Mouse (Mus musculus): ENCODE data around the gene Mcl1. TPM values are rescaled to one million over a fixed set of nuclear protein-coding genes. Genes with fewer than 3 reads are reported as not detected.
A peak's percentile ranks its signal among the peaks of the same experiment; 100 is the strongest.

Gene Mcl1
- polyA plus RNA-seq, 1 experiment from 2014 or later: 38.1 TPM

- WGBS: 91% methylated on average over 8 of the region's 8 CpGs
These were observed 21.0 kb downstream of the Mcl1 start for GRCm38 (mm10) chr3:95679551-95679950.

GRCm38 (mm10) chr3:95680673-95681072 is 22.1 kb downstream of the Mcl1 start:
- no peaks in the 10 kb centered on the region for H3K9me3 ChIP-seq (ENCODE audit: low read length)
- ATAC-seq (ENCODE audit: low FRiP score, low TSS enrichment): no peak
- 80% methylated on average over 6 of the region's 6 CpGs for WGBS
- H3K4me3 ChIP-seq (ENCODE audit: low read length): no peak overlapping the region
- no peaks in the 10 kb centered on the region for H3K27me3 ChIP-seq (ENCODE audit: insufficient read depth, low read length)
- peaks cover 32% of the 10 kb centered on the region for H3K4me1 ChIP-seq (ENCODE audit: insufficient read depth, low read length)
- H3K27ac ChIP-seq (ENCODE audit: low read length): no peak overlapping the region
- H3K9ac ChIP-seq (replicated peaks; ENCODE audit: low read length): no peak overlapping the region
- peaks cover 8% of the 10 kb centered on the region; the same call in 1 of the 2 replicates for H3K36me3 ChIP-seq (ENCODE audit: insufficient read depth, low read length)
- H3K4me2 ChIP-seq (replicated peaks; ENCODE audit: low read depth, low read length): no peak overlapping the region

More at GRCm38 (mm10) chr3:95679551-95679950, 21.0 kb downstream of the Mcl1 start:
- Histone ChIP-seq H3K27me3 (ENCODE audit: insufficient read depth, low read length) (no peaks in the 10 kb centered on the region), H3K4me1 (ENCODE audit: insufficient read depth, low read length) (peaks cover 39% of the 10 kb centered on the region), H3K9ac (replicated peaks; ENCODE audit: low read length) (no peak overlapping the region), H3K4me3 (ENCODE audit: low read length) (no peak overlapping the region), H3K36me3 (ENCODE audit: insufficient read depth, low read length) (peaks cover 8% of the 10 kb centered on the region; the same call in 1 of the 2 replicates), H3K27ac (ENCODE audit: low read length) (no peak overlapping the region), H3K4me2 (replicated peaks; ENCODE audit: low read depth, low read length) (no peak overlapping the region), H3K9me3 (ENCODE audit: low read length) (no peaks in the 10 kb centered on the region)
- no peak for ATAC-seq (ENCODE audit: low FRiP score, low TSS enrichment)

- H3K9me3 ChIP-seq (ENCODE audit: low read length): no peaks in the 10 kb centered on the region
- WGBS: 29% methylated on average over 11 of the region's 11 CpGs
- H3K27ac ChIP-seq (ENCODE audit: low read length): no peak overlapping the region
- peaks cover 8% of the 10 kb centered on the region; the same call in 1 of the 2 replicates for H3K36me3 ChIP-seq (ENCODE audit: insufficient read depth, low read length)
- no peak overlapping the region for H3K9ac ChIP-seq (replicated peaks; ENCODE audit: low read length)
- peaks cover 32% of the 10 kb centered on the region for H3K4me1 ChIP-seq (ENCODE audit: insufficient read depth, low read length)
- ATAC-seq (ENCODE audit: low FRiP score, low TSS enrichment): no peak
- no peak overlapping the region for H3K4me3 ChIP-seq (ENCODE audit: low read length)
- no peak overlapping the region for H3K4me2 ChIP-seq (replicated peaks; ENCODE audit: low read depth, low read length)
- no peaks in the 10 kb centered on the region for H3K27me3 ChIP-seq (ENCODE audit: insufficient read depth, low read length)
These were observed 22.8 kb downstream of the Mcl1 start for GRCm38 (mm10) chr3:95681365-95681764.

- no peak overlapping the region for H3K4me2 ChIP-seq (replicated peaks; ENCODE audit: low read depth, low read length)
- no peak overlapping the region for H3K4me3 ChIP-seq (ENCODE audit: low read length)
- peaks cover 41% of the 10 kb centered on the region for H3K4me1 ChIP-seq (ENCODE audit: insufficient read depth, low read length)
- H3K36me3 ChIP-seq (ENCODE audit: insufficient read depth, low read length): peaks cover 2% of the 10 kb centered on the region; the same call in 1 of the 2 replicates
- H3K9me3 ChIP-seq (ENCODE audit: low read length): no peaks in the 10 kb centered on the region
- no peaks in the 10 kb centered on the region for H3K27me3 ChIP-seq (ENCODE audit: insufficient read depth, low read length)
- ATAC-seq (ENCODE audit: low FRiP score, low TSS enrichment): no peak
- H3K9ac ChIP-seq (replicated peaks; ENCODE audit: low read length): no peak overlapping the region
- no peak overlapping the region for H3K27ac ChIP-seq (ENCODE audit: low read length)
- WGBS: 56% methylated on average over 5 of the region's 5 CpGs
These were observed 24.3 kb downstream of the Mcl1 start for GRCm38 (mm10) chr3:95682878-95683277.

GRCm38 (mm10) chr3:95684846-95685245 is 26.3 kb downstream of the Mcl1 start:
- H3K4me3 ChIP-seq (ENCODE audit: low read length): no peak overlapping the region
- peaks cover 61% of the 10 kb centered on the region for H3K4me1 ChIP-seq (ENCODE audit: insufficient read depth, low read length)
- 37% methylated on average over 5 of the region's 8 CpGs for WGBS
- H3K9me3 ChIP-seq (ENCODE audit: low read length): no peaks in the 10 kb centered on the region
- ATAC-seq (ENCODE audit: low FRiP score, low TSS enrichment): no peak
- H3K36me3 ChIP-seq (ENCODE audit: insufficient read depth, low read length): peaks cover 2% of the 10 kb centered on the region; the same call in 1 of the 2 replicates
- no peak overlapping the region for H3K4me2 ChIP-seq (replicated peaks; ENCODE audit: low read depth, low read length)
- no peak overlapping the region for H3K27ac ChIP-seq (ENCODE audit: low read length)
- H3K9ac ChIP-seq (replicated peaks; ENCODE audit: low read length): no peak overlapping the region
- H3K27me3 ChIP-seq (ENCODE audit: insufficient read depth, low read length): no peaks in the 10 kb centered on the region

- Histone ChIP-seq H3K9ac (replicated peaks; ENCODE audit: low read length) (no peak overlapping the region; the same call in 1 of the 2 replicates), H3K4me2 (replicated peaks; ENCODE audit: low read depth, low read length) (no peak overlapping the region), H3K9me3 (ENCODE audit: low read length) (no peaks in the 10 kb centered on the region), H3K4me3 (ENCODE audit: low read length) (no peak overlapping the region), H3K36me3 (ENCODE audit: insufficient read depth, low read length) (peaks cover 2% of the 10 kb centered on the region; the same call in 1 of the 2 replicates), H3K4me1 (ENCODE audit: insufficient read depth, low read length) (peaks cover 65% of the 10 kb centered on the region), H3K27ac (ENCODE audit: low read length) (no peak overlapping the region), H3K27me3 (ENCODE audit: insufficient read depth, low read length) (no peaks in the 10 kb centered on the region)
- 73% methylated on average over 4 of the region's 4 CpGs for WGBS
- no peak for ATAC-seq (ENCODE audit: low FRiP score, low TSS enrichment)
These were observed 26.7 kb downstream of the Mcl1 start for GRCm38 (mm10) chr3:95685301-95685700.

GRCm38 (mm10) chr3:95685701-95686100 is 27.1 kb downstream of the Mcl1 start:
- Histone ChIP-seq H3K4me3 (ENCODE audit: low read length) (no peak overlapping the region), H3K36me3 (ENCODE audit: insufficient read depth, low read length) (peaks cover 2% of the 10 kb centered on the region; the same call in 1 of the 2 replicates), H3K9ac (replicated peaks; ENCODE audit: low read length) (no peak overlapping the region), H3K4me2 (replicated peaks; ENCODE audit: low read depth, low read length) (no peak overlapping the region), H3K9me3 (ENCODE audit: low read length) (no peaks in the 10 kb centered on the region), H3K27ac (ENCODE audit: low read length) (no peak overlapping the region), H3K4me1 (ENCODE audit: insufficient read depth, low read length) (peaks cover 67% of the 10 kb centered on the region), H3K27me3 (ENCODE audit: insufficient read depth, low read length) (no peaks in the 10 kb centered on the region)
- no peak for ATAC-seq (ENCODE audit: low FRiP score, low TSS enrichment)
- 80% methylated on average over 2 of the region's 2 CpGs for WGBS

GRCm38 (mm10) chr3:95686492-95687167 is 28.0 kb downstream of the Mcl1 start:
- peak overlapping the region; percentile 53; the same call in 1 of the 2 replicates for H3K4me3 ChIP-seq (ENCODE audit: low read length)
- peak overlapping the region; percentile 71 for H3K9ac ChIP-seq (replicated peaks; ENCODE audit: low read length)
- H3K36me3 ChIP-seq (ENCODE audit: insufficient read depth, low read length): peaks cover 2% of the 10 kb centered on the region; the same call in 1 of the 2 replicates

GRCm38 (mm10) chr3:95687168-95687523 is 28.6 kb downstream of the Mcl1 start:
- Histone ChIP-seq H3K9ac (replicated peaks; ENCODE audit: low read length) (peak overlapping the region; percentile 71), H3K27me3 (ENCODE audit: insufficient read depth, low read length) (no peaks in the 10 kb centered on the region), H3K9me3 (ENCODE audit: low read length) (0 out of 2 replicates have a peak, but pooled peaks cover 2% of the 10 kb centered on the region), H3K4me3 (ENCODE audit: low read length) (peak overlapping the region; percentile 53), H3K27ac (ENCODE audit: low read length) (peak overlapping the region; percentile 89; the same call in 1 of the 2 replicates), H3K36me3 (ENCODE audit: insufficient read depth, low read length) (peaks cover 2% of the 10 kb centered on the region; the same call in 1 of the 2 replicates), H3K4me2 (replicated peaks; ENCODE audit: low read depth, low read length) (peak overlapping the region; percentile 92), H3K4me1 (ENCODE audit: insufficient read depth, low read length) (peaks cover 58% of the 10 kb centered on the region)
- 20% methylated on average over 4 of the region's 4 CpGs for WGBS
- ATAC-seq (ENCODE audit: low FRiP score, low TSS enrichment): peak; percentile 40

More at GRCm38 (mm10) chr3:95686492-95687167, 28.0 kb downstream of the Mcl1 start:
- 37% methylated on average over 9 of the region's 10 CpGs for WGBS
- ATAC-seq (ENCODE audit: low FRiP score, low TSS enrichment): no peak; the same call in 1 of the 2 replicates
- Histone ChIP-seq H3K9me3 (ENCODE audit: low read length) (0 out of 2 replicates have a peak, but pooled peaks cover 2% of the 10 kb centered on the region), H3K27ac (ENCODE audit: low read length) (peak overlapping the region; percentile 89; the same call in 1 of the 2 replicates), H3K4me1 (ENCODE audit: insufficient read depth, low read length) (peaks cover 58% of the 10 kb centered on the region), H3K4me2 (replicated peaks; ENCODE audit: low read depth, low read length) (peak overlapping the region; percentile 92), H3K27me3 (ENCODE audit: insufficient read depth, low read length) (no peaks in the 10 kb centered on the region)
